In genomic region chr11:29374274-29374656, GRCm38 (mm10) we compare ENCODE assay signal across 8 mouse cellular contexts. TPM values are rescaled to one million over a fixed set of nuclear protein-coding genes. Genes with fewer than 3 reads are reported as not detected.
DNase-seq lines count a peak whose midpoint lies in the region; ATAC-seq and TF ChIP-seq lines count a peak whose summit lies in the region.

No protein-coding gene starts in this region.

- no peak for TF ChIP-seq CTCF in bone marrow, adult 2 months (IDR thresholded peaks at IDR 0.05; ENCODE audit: control insufficient read depth, insufficient read depth, low read length)
- no peak for TF ChIP-seq CTCF in stomach, postnatal 0 days (IDR thresholded peaks at IDR 0.05; ENCODE audit: low read depth)

- TF ChIP-seq POLR2A in bone marrow, adult 2 months (IDR thresholded peaks at IDR 0.05; ENCODE audit: borderline replicate concordance, control insufficient read depth, low read depth, low read length) = no peak

- WGBS in kidney, embryonic 16.5 days = under 1% methylated on average over 8 of the region's 8 CpGs
- WGBS in bone marrow, adult 2 months = under 1% methylated on average over 8 of the region's 8 CpGs
- WGBS in forebrain, embryonic 16.5 days = 0% methylated on average over 8 of the region's 8 CpGs
- WGBS in liver, embryonic 13.5 days (ENCODE audit: insufficient replicate concordance) = under 1% methylated on average over 8 of the region's 8 CpGs
- WGBS in stomach, postnatal 0 days = under 1% methylated on average over 8 of the region's 8 CpGs

- H3K27ac ChIP-seq in kidney, embryonic 16.5 days (ENCODE audit: low read length) = peak overlapping the region; percentile 86
- H3K27ac ChIP-seq in bone marrow, adult 2 months (ENCODE audit: control insufficient read depth, insufficient read depth, low read depth, low read length, poor library complexity) = peak overlapping the region; percentile 94
- peak overlapping the region; percentile 95 for H3K27ac ChIP-seq in forebrain, embryonic 16.5 days (ENCODE audit: low read length)
- H3K27ac ChIP-seq in liver, embryonic 13.5 days = no peak overlapping the region; the same call in 1 of the 2 replicates
- H3K27ac ChIP-seq in stomach, postnatal 0 days (replicated peaks) = no peak overlapping the region

- H3K9ac ChIP-seq in kidney, embryonic 16.5 days (replicated peaks; ENCODE audit: low read length) = peak overlapping the region; percentile 83
- H3K9ac ChIP-seq in forebrain, embryonic 16.5 days (replicated peaks; ENCODE audit: low read depth, low read length) = peak overlapping the region; percentile 96
- peak overlapping the region; percentile 87 for H3K9ac ChIP-seq in liver, embryonic 13.5 days
- peak overlapping the region; percentile 83 for H3K9ac ChIP-seq in stomach, postnatal 0 days (ENCODE audit: low read length)

- peaks cover 10% of the 10 kb centered on the region; the same call in 1 of the 2 replicates for H3K4me1 ChIP-seq in kidney, embryonic 16.5 days (ENCODE audit: insufficient read depth, low read length)
- H3K4me1 ChIP-seq in bone marrow, adult 2 months (ENCODE audit: control insufficient read depth, insufficient read depth, low read length) = no peaks in the 10 kb centered on the region
- H3K4me1 ChIP-seq in forebrain, embryonic 16.5 days (replicated peaks; ENCODE audit: control insufficient read depth, insufficient read depth, low read length) = peaks cover 20% of the 10 kb centered on the region
- H3K4me1 ChIP-seq in liver, embryonic 13.5 days (replicated peaks) = peaks cover 8% of the 10 kb centered on the region
- no peaks in the 10 kb centered on the region for H3K4me1 ChIP-seq in stomach, postnatal 0 days (replicated peaks; ENCODE audit: control insufficient read depth, insufficient read depth)

- no peak for ATAC-seq in kidney, embryonic 16.5 days (ENCODE audit: low FRiP score, low TSS enrichment)
- ATAC-seq in forebrain, embryonic 16.5 days = peak; percentile 4; the same call in 1 of the 2 replicates
- no peak for ATAC-seq in liver, embryonic 13.5 days (ENCODE audit: low read depth)
- ATAC-seq in stomach, postnatal 0 days (ENCODE audit: low FRiP score, low TSS enrichment) = no peak

- no peaks in the 10 kb centered on the region for H3K27me3 ChIP-seq in kidney, embryonic 16.5 days (ENCODE audit: insufficient read depth, low read length)
- no peaks in the 10 kb centered on the region for H3K27me3 ChIP-seq in forebrain, embryonic 16.5 days (replicated peaks; ENCODE audit: control insufficient read depth, insufficient read depth, low read length)
- H3K27me3 ChIP-seq in liver, embryonic 13.5 days = no peaks in the 10 kb centered on the region
- no peaks in the 10 kb centered on the region for H3K27me3 ChIP-seq in stomach, postnatal 0 days (ENCODE audit: control insufficient read depth, insufficient read depth, low read length)

- TF ChIP-seq EP300 in stomach, postnatal 0 days (optimal IDR thresholded peaks at IDR 0.05) = no peak

- peak overlapping the region; percentile 76 for H3K4me3 ChIP-seq in kidney, embryonic 16.5 days (ENCODE audit: low read length)
- peak overlapping the region; percentile 82 for H3K4me3 ChIP-seq in bone marrow, adult 2 months (replicated peaks; ENCODE audit: control insufficient read depth, low read depth, low read length)
- H3K4me3 ChIP-seq in forebrain, embryonic 16.5 days (replicated peaks; ENCODE audit: low read length) = peak overlapping the region; percentile 92
- H3K4me3 ChIP-seq in liver, embryonic 13.5 days (replicated peaks) = peak overlapping the region; percentile 91
- peak overlapping the region; percentile 89 for H3K4me3 ChIP-seq in stomach, postnatal 0 days (ENCODE audit: low read depth, low read length)

- DNase-seq in kidney, postnatal 10 days = no peak
- DNase-seq in liver, embryonic 13.5 days = no peak
- no peak for DNase-seq in stomach, postnatal 0 days (ENCODE audit: low spot score)
- DNase-seq in adrenal gland, adult 2 months = no peak
- DNase-seq in layer of hippocampus, adult 8-10 months (ENCODE audit: low spot score in 2 of 2) = no peak

- H3K4me2 ChIP-seq in kidney, embryonic 16.5 days (replicated peaks; ENCODE audit: low read depth, low read length) = peak overlapping the region; percentile 74
- H3K4me2 ChIP-seq in forebrain, embryonic 16.5 days (ENCODE audit: low read length) = peak overlapping the region; percentile 61
- H3K4me2 ChIP-seq in liver, embryonic 13.5 days = peak overlapping the region; percentile 91
- peak overlapping the region; percentile 83 for H3K4me2 ChIP-seq in stomach, postnatal 0 days (replicated peaks; ENCODE audit: low read depth)

- H3K9me3 ChIP-seq in kidney, embryonic 16.5 days (ENCODE audit: low read length) = no peaks in the 10 kb centered on the region
- H3K9me3 ChIP-seq in forebrain, embryonic 16.5 days (ENCODE audit: control insufficient read depth, low read length) = no peaks in the 10 kb centered on the region
- H3K9me3 ChIP-seq in liver, embryonic 13.5 days (replicated peaks) = no peaks in the 10 kb centered on the region
- no peaks in the 10 kb centered on the region for H3K9me3 ChIP-seq in stomach, postnatal 0 days (ENCODE audit: control insufficient read depth, low read length)

- H3K36me3 ChIP-seq in kidney, embryonic 16.5 days (ENCODE audit: insufficient read depth, low read length) = no peaks in the 10 kb centered on the region
- no peaks in the 10 kb centered on the region for H3K36me3 ChIP-seq in forebrain, embryonic 16.5 days (ENCODE audit: control insufficient read depth, insufficient read depth)
- H3K36me3 ChIP-seq in liver, embryonic 13.5 days = no peaks in the 10 kb centered on the region
- no peaks in the 10 kb centered on the region for H3K36me3 ChIP-seq in stomach, postnatal 0 days (ENCODE audit: control insufficient read depth, insufficient read depth, low read length)

RNA-seq across cellular contexts. Expression of gene Ccdc88a, which starts 0.8 kb away (rescaled TPM):
- polyA plus RNA-seq in kidney, embryonic 16.5 days (2015; fragmentation: Nextera tagmentation; extraction: Ambion mirVana) = 21.4 and 25.7 TPM in 2 replicates
- 6.5 and 8.5 TPM in 2 replicates for polyA plus RNA-seq in bone marrow, adult 2 months (2011; ENCODE audit: insufficient read depth, insufficient read length, low replicate concordance, missing spikeins)
- polyA plus RNA-seq in forebrain, embryonic 16.5 days (2015; fragmentation: Nextera tagmentation; extraction: Ambion mirVana) = 84.7 and 85.4 TPM in 2 replicates
- 5.0 and 5.2 TPM in 2 replicates for polyA plus RNA-seq in liver, embryonic 13.5 days (2015; fragmentation: Nextera tagmentation; extraction: Ambion mirVana)
- 8.3 and 9.1 TPM in 2 replicates for polyA plus RNA-seq in stomach, postnatal 0 days (2015; fragmentation: Nextera tagmentation; extraction: Ambion mirVana)
- 10 to 100 TPM; 13.9 to 14.0 TPM for total RNA-seq in adrenal gland, adult 2 months (2021)
- polyA plus RNA-seq in adrenal gland, adult 2 months (2012; rRNA removed) = 2.6 and 3.3 TPM in 2 replicates
- total RNA-seq in layer of hippocampus, adult 8-10 months (2022) = 10 to 100 TPM; 52.6 to 66.1 (median 63.0) TPM

Comparison
In these comparisons a context has a peak if more than half of its experiments do, and no peak if none do; other contexts are left out.
1. H3K27ac ChIP-seq: peak in kidney, embryonic 16.5 days (single experiment), bone marrow, adult 2 months (single experiment) and forebrain, embryonic 16.5 days (single experiment); none in liver, embryonic 13.5 days (single experiment) and stomach, postnatal 0 days (single experiment).
2. Peak in every context shown above with its lines, with median percentiles within 50 percentile points of each other: H3K4me2 ChIP-seq, H3K4me3 ChIP-seq and H3K9ac ChIP-seq.